ENCODE assay signal across 8 mouse cellular contexts in the genomic region with DNA sequence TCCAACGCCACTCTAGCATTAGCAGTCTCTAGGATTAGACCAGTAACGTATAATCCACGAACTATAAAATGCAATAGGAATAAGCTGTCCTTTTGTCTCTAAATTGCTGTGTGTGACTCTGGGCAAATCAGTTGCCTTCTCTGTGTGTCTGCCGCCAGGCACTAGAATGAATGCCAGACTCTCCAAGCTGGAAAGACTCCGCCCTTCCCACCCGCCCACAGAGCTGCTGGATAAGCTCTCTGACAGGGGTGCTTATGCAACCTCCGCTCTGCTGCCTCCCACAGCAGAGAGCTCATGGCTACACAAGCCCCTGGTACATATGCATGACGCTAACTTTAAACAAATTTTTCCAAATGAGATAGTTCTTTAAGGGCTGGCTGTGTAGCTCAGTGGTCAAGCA. TPM values are rescaled to one million over a fixed set of nuclear protein-coding genes. Genes with fewer than 3 reads are reported as not detected.
A peak's percentile ranks its signal among the peaks of the same experiment; 100 is the strongest.
DNase-seq lines count a peak whose midpoint lies in the region; ATAC-seq lines count a peak whose summit lies in the region.

No protein-coding gene starts in this region.

- H3K9ac ChIP-seq in midbrain, embryonic 11.5 days (ENCODE audit: low read length), result no peak overlapping the region
- no peak overlapping the region for H3K9ac ChIP-seq in midbrain, embryonic 13.5 days (replicated peaks)
- H3K9ac ChIP-seq in embryonic facial prominence, embryonic 12.5 days, result no peak overlapping the region
- H3K9ac ChIP-seq in heart, embryonic 16.5 days (ENCODE audit: low read length), result no peak overlapping the region; the same call in 1 of the 2 replicates

- H3K4me2 ChIP-seq in midbrain, embryonic 11.5 days, result no peak overlapping the region
- no peak overlapping the region for H3K4me2 ChIP-seq in midbrain, embryonic 13.5 days (replicated peaks)
- no peak overlapping the region for H3K4me2 ChIP-seq in embryonic facial prominence, embryonic 12.5 days (replicated peaks)
- no peak overlapping the region; the same call in 1 of the 2 replicates for H3K4me2 ChIP-seq in heart, embryonic 16.5 days (ENCODE audit: low read depth, low read length)

- H3K27me3 ChIP-seq in midbrain, embryonic 11.5 days (ENCODE audit: control insufficient read depth, insufficient read depth, low read length), result no peaks in the 10 kb centered on the region
- peaks cover 4% of the 10 kb centered on the region; the same call in 1 of the 2 replicates for H3K27me3 ChIP-seq in midbrain, embryonic 13.5 days
- 0 out of 2 replicates have a peak, but pooled peaks cover 2% of the 10 kb centered on the region for H3K27me3 ChIP-seq in embryonic facial prominence, embryonic 12.5 days
- H3K27me3 ChIP-seq in heart, embryonic 16.5 days (ENCODE audit: control insufficient read depth, insufficient read depth, low read length), result no peaks in the 10 kb centered on the region

- 44% methylated on average over 8 of the region's 8 CpGs for WGBS in midbrain, embryonic 11.5 days
- WGBS in midbrain, embryonic 13.5 days, result 40% methylated on average over 8 of the region's 8 CpGs
- 45% methylated on average over 8 of the region's 8 CpGs for WGBS in embryonic facial prominence, embryonic 12.5 days
- 31% methylated on average over 8 of the region's 8 CpGs for WGBS in heart, embryonic 16.5 days

- H3K4me3 ChIP-seq in midbrain, embryonic 11.5 days (ENCODE audit: low read depth, low read length), result no peak overlapping the region
- no peak overlapping the region for H3K4me3 ChIP-seq in midbrain, embryonic 13.5 days (replicated peaks)
- H3K4me3 ChIP-seq in embryonic facial prominence, embryonic 12.5 days, result no peak overlapping the region
- no peak overlapping the region for H3K4me3 ChIP-seq in heart, embryonic 16.5 days (ENCODE audit: low read length)

- ATAC-seq in midbrain, embryonic 11.5 days (ENCODE audit: low FRiP score), result no peak
- no peak for ATAC-seq in midbrain, embryonic 13.5 days
- ATAC-seq in embryonic facial prominence, embryonic 12.5 days (ENCODE audit: insufficient number of reproducible peaks, insufficient read depth, low FRiP score, low TSS enrichment), result 0 out of 2 replicates have a peak, but pooled peaks have one; percentile 26
- peak; percentile 80 for ATAC-seq in heart, embryonic 16.5 days (replicated peaks; ENCODE audit: extremely low read depth, insufficient read depth, low FRiP score)
- ATAC-seq in megakaryocyte, adult 5-6 weeks (ENCODE audit: poor library complexity, severe bottlenecking), result no peak

- H3K36me3 ChIP-seq in midbrain, embryonic 11.5 days (ENCODE audit: control insufficient read depth, insufficient read depth, low read length), result no peaks in the 10 kb centered on the region
- no peaks in the 10 kb centered on the region for H3K36me3 ChIP-seq in midbrain, embryonic 13.5 days
- no peaks in the 10 kb centered on the region for H3K36me3 ChIP-seq in embryonic facial prominence, embryonic 12.5 days
- no peaks in the 10 kb centered on the region for H3K36me3 ChIP-seq in heart, embryonic 16.5 days (ENCODE audit: control insufficient read depth, insufficient read depth)

- H3K4me1 ChIP-seq in midbrain, embryonic 11.5 days (ENCODE audit: control insufficient read depth, insufficient read depth, low read length), result no peaks in the 10 kb centered on the region
- H3K4me1 ChIP-seq in midbrain, embryonic 13.5 days (replicated peaks), result peaks cover 23% of the 10 kb centered on the region
- no peaks in the 10 kb centered on the region; the same call in 1 of the 2 replicates for H3K4me1 ChIP-seq in embryonic facial prominence, embryonic 12.5 days
- H3K4me1 ChIP-seq in heart, embryonic 16.5 days (ENCODE audit: control insufficient read depth, insufficient read depth, low read length), result peaks cover 8% of the 10 kb centered on the region

- peak; percentile 82 for DNase-seq in midbrain, embryonic 11.5 days (ENCODE audit: low spot score, missing footprints)
- peak; percentile 39 to 48 for DNase-seq in layer of hippocampus, postnatal 25 days (ENCODE audit: extremely low spot score in 1 of 2, low spot score in 1 of 2)
- peak; percentile 27 for DNase-seq in mesoderm, embryonic 11.5 days (ENCODE audit: low read depth, low spot score)
- DNase-seq in spleen, postnatal 4 days (ENCODE audit: low spot score in 2 of 2), result no peak

- no peaks in the 10 kb centered on the region for H3K9me3 ChIP-seq in midbrain, embryonic 11.5 days (ENCODE audit: control insufficient read depth, low read length)
- no peaks in the 10 kb centered on the region for H3K9me3 ChIP-seq in midbrain, embryonic 13.5 days
- H3K9me3 ChIP-seq in embryonic facial prominence, embryonic 12.5 days, result no peaks in the 10 kb centered on the region
- no peaks in the 10 kb centered on the region for H3K9me3 ChIP-seq in heart, embryonic 16.5 days (replicated peaks; ENCODE audit: control insufficient read depth, low read length)

- H3K27ac ChIP-seq in midbrain, embryonic 11.5 days (ENCODE audit: low read depth, low read length), result no peak overlapping the region
- no peak overlapping the region for H3K27ac ChIP-seq in midbrain, embryonic 13.5 days
- no peak overlapping the region for H3K27ac ChIP-seq in embryonic facial prominence, embryonic 12.5 days
- H3K27ac ChIP-seq in heart, embryonic 16.5 days (ENCODE audit: low read length), result peak overlapping the region; percentile 25

RNA-seq across cellular contexts. Expression of gene Pnpla1, which starts 17.1 kb away (rescaled TPM):
- not detected in 2 replicates for polyA plus RNA-seq in midbrain, embryonic 11.5 days (2014; fragmentation: Nextera tagmentation; extraction: Ambion mirVana)
- not detected in 2 replicates for polyA plus RNA-seq in midbrain, embryonic 13.5 days (2015; fragmentation: Nextera tagmentation; extraction: Ambion mirVana)
- polyA plus RNA-seq in embryonic facial prominence, embryonic 12.5 days (2016; fragmentation: Nextera tagmentation; extraction: Ambion mirVana), result 0.05 and 0.06 TPM in 2 replicates
- polyA plus RNA-seq in heart, embryonic 16.5 days (2015; fragmentation: Nextera tagmentation; extraction: Ambion mirVana), result 0.03 TPM in 1 of 2 replicates, not detected in the other
- total RNA-seq in layer of hippocampus, postnatal 25 days (2021), result under 1 TPM; 0.42 to 0.66 TPM
- total RNA-seq in megakaryocyte, adult 5-6 weeks (2015), result 0.11 and 0.58 TPM in 2 replicates
- total RNA-seq in megakaryocyte, adult 5-6 weeks (2017), result 0.57 and 0.92 TPM in 2 replicates

RNA-seq across cellular contexts. Expression of gene 4930539E08Rik, which starts 39.8 kb away (rescaled TPM):
- 0.10 TPM in 1 of 2 replicates, not detected in the other for polyA plus RNA-seq in midbrain, embryonic 11.5 days (2014; fragmentation: Nextera tagmentation; extraction: Ambion mirVana)
- 0.44 and 1.1 TPM in 2 replicates for polyA plus RNA-seq in midbrain, embryonic 13.5 days (2015; fragmentation: Nextera tagmentation; extraction: Ambion mirVana)
- polyA plus RNA-seq in embryonic facial prominence, embryonic 12.5 days (2016; fragmentation: Nextera tagmentation; extraction: Ambion mirVana), result 0.13 and 0.15 TPM in 2 replicates
- polyA plus RNA-seq in heart, embryonic 16.5 days (2015; fragmentation: Nextera tagmentation; extraction: Ambion mirVana), result 0.40 and 0.43 TPM in 2 replicates
- total RNA-seq in layer of hippocampus, postnatal 25 days (2021), result 1 to 10 TPM; 3.1 to 3.9 TPM
- 0.18 TPM in 1 of 2 replicates, not detected in the other for total RNA-seq in megakaryocyte, adult 5-6 weeks (2015)
- total RNA-seq in megakaryocyte, adult 5-6 weeks (2017), result 0.08 and 0.40 TPM in 2 replicates

Comparison
In these comparisons a context has a peak if more than half of its experiments do, and no peak if none do; other contexts are left out.
1. ATAC-seq: peak in embryonic facial prominence, embryonic 12.5 days (single experiment) and heart, embryonic 16.5 days (single experiment); none in midbrain, embryonic 11.5 days (single experiment), midbrain, embryonic 13.5 days (single experiment) and megakaryocyte, adult 5-6 weeks (single experiment).
2. DNase-seq: peak in midbrain, embryonic 11.5 days (single experiment), layer of hippocampus, postnatal 25 days (2 of 2) and mesoderm, embryonic 11.5 days (single experiment); none in spleen, postnatal 4 days (0 of 2).